Mouse (Mus musculus) limb, embryonic 11.5 days (tissue): ENCODE measurements at regions not wholly inside any gene's neighbourhood (a gene's known extent, or its start where the extent isn't known, plus 50 kb on each side); places are given as distances from the start of the nearest gene placed in this dataset.

Experiments
- ATAC-seq: fragments of 200-750 bp; cut with Nextera tagmentation; 2 replicates; pipeline ENCODE4 v1.8.0; 2017; ENCODE audit warnings: low read depth; ENCODE audit not compliant: insufficient number of reproducible peaks, low FRiP score, low TSS enrichment
- DNase-seq: peaks from one replicate; pipeline ENCODE4 v3.0.0-alpha.2; 2015; ENCODE audit warnings: low spot score
- H3K27ac ChIP-seq: fragments of 300-500 bp; sonication (generic); replicated peaks from 2 replicates; pipeline ENCODE4 v1.5.1; 2014; ENCODE audit warnings: low read depth, mild to moderate bottlenecking, low read length
- H3K27me3 ChIP-seq: fragments of 300-500 bp; sonication (generic); 2 replicates; pipeline ENCODE4 v1.6.1; 2014; ENCODE audit warnings: mild to moderate bottlenecking, low read length, mixed read lengths; ENCODE audit not compliant: control insufficient read depth, insufficient read depth
- H3K36me3 ChIP-seq: fragments of 300-500 bp; sonication (generic); 2 replicates; pipeline ENCODE4 v1.6.1; 2014; ENCODE audit warnings: mild to moderate bottlenecking, low read length, moderate library complexity, mixed read lengths; ENCODE audit not compliant: control insufficient read depth, insufficient read depth
- H3K4me1 ChIP-seq: fragments of 300-500 bp; sonication (generic); 2 replicates; pipeline ENCODE4 v1.6.1; 2014; ENCODE audit warnings: low read length, mixed read lengths; ENCODE audit not compliant: control insufficient read depth, insufficient read depth
- H3K4me2 ChIP-seq: fragments of 300-500 bp; sonication (generic); 2 replicates; pipeline ENCODE4 v1.6.1; 2014; ENCODE audit warnings: low read depth, mild to moderate bottlenecking, moderate library complexity; ENCODE audit not compliant: severe bottlenecking
- H3K4me3 ChIP-seq: fragments of 300-500 bp; sonication (generic); 2 replicates; pipeline ENCODE4 v1.5.1; 2014; ENCODE audit warnings: low read depth, low read length
- H3K9ac ChIP-seq: fragments of 300-500 bp; sonication (generic); 2 replicates; pipeline ENCODE4 v1.6.1; 2014; ENCODE audit warnings: mild to moderate bottlenecking, low read length
- H3K9me3 ChIP-seq: fragments of 300-500 bp; sonication (generic); 2 replicates; pipeline ENCODE4 v1.6.1; 2016; ENCODE audit warnings: low read length; ENCODE audit not compliant: control insufficient read depth
- WGBS: fragments of 180-500 bp; shearing (Covaris S2); extraction: QIAGEN DNeasy Blood & Tissue Kit; methylation state at CpG from one replicate; pipeline ENCODE4 v1.1.7; 2014; 5-methylcytosine and 5-hydroxymethylcytosine counted together

GRCm38 (mm10) chr12:58557261-58557660 is 288.2 kb upstream of the Clec14a start:
- no peak for ATAC-seq

GRCm38 (mm10) chr12:58556741-58557140 is 287.7 kb upstream of the Clec14a start:
- Histone ChIP-seq H3K4me1 (no peaks in the 10 kb centered on the region), H3K4me2 (no peak overlapping the region), H3K4me3 (no peak overlapping the region), H3K27ac (no peak overlapping the region), H3K27me3 (no peaks in the 10 kb centered on the region), H3K9me3 (no peaks in the 10 kb centered on the region), H3K36me3 (no peaks in the 10 kb centered on the region), H3K9ac (no peak overlapping the region)
- ATAC-seq, result no peak
- 77% methylated on average over 4 of the region's 4 CpGs for WGBS
- no peak for DNase-seq

More at GRCm38 (mm10) chr12:58557261-58557660, 288.2 kb upstream of the Clec14a start:
- WGBS, result 79% methylated on average over 4 of the region's 4 CpGs
- Histone ChIP-seq H3K4me2 (no peak overlapping the region), H3K4me1 (no peaks in the 10 kb centered on the region), H3K4me3 (no peak overlapping the region), H3K36me3 (no peaks in the 10 kb centered on the region), H3K9ac (no peak overlapping the region), H3K27ac (no peak overlapping the region), H3K9me3 (no peaks in the 10 kb centered on the region), H3K27me3 (no peaks in the 10 kb centered on the region)
- no peak for DNase-seq

- H3K36me3 ChIP-seq, result no peaks in the 10 kb centered on the region
- no peak overlapping the region for H3K9ac ChIP-seq
- H3K4me3 ChIP-seq, result no peak overlapping the region
- H3K27me3 ChIP-seq, result no peaks in the 10 kb centered on the region
- ATAC-seq, result no peak
- no peak overlapping the region for H3K4me2 ChIP-seq
- no peaks in the 10 kb centered on the region for H3K4me1 ChIP-seq
- H3K27ac ChIP-seq, result no peak overlapping the region
- WGBS, result 92% methylated on average over 1 of the region's 1 CpGs
- DNase-seq, result no peak
- H3K9me3 ChIP-seq, result no peaks in the 10 kb centered on the region
These were observed 287.0 kb upstream of the Clec14a start for GRCm38 (mm10) chr12:58556060-58556459.

GRCm38 (mm10) chr12:58550859-58551761 is 282.0 kb upstream of the Clec14a start:
- Histone ChIP-seq H3K36me3 (no peaks in the 10 kb centered on the region), H3K4me2 (no peak overlapping the region), H3K4me1 (no peaks in the 10 kb centered on the region), H3K27ac (no peak overlapping the region), H3K27me3 (no peaks in the 10 kb centered on the region), H3K4me3 (no peak overlapping the region), H3K9ac (no peak overlapping the region), H3K9me3 (no peaks in the 10 kb centered on the region)
- 40% methylated on average over 9 of the region's 9 CpGs for WGBS
- no peak for DNase-seq
- ATAC-seq, result peak; percentile 80

- 89% methylated on average over 4 of the region's 4 CpGs for WGBS
- no peak for ATAC-seq
These were observed 276.9 kb upstream of the Clec14a start for GRCm38 (mm10) chr12:58545832-58546538.

GRCm38 (mm10) chr12:58544862-58545261 is 275.8 kb upstream of the Clec14a start:
- Histone ChIP-seq H3K4me3 (no peak overlapping the region), H3K27me3 (no peaks in the 10 kb centered on the region), H3K27ac (no peak overlapping the region), H3K4me2 (no peak overlapping the region), H3K36me3 (no peaks in the 10 kb centered on the region), H3K9me3 (no peaks in the 10 kb centered on the region), H3K4me1 (no peaks in the 10 kb centered on the region), H3K9ac (no peak overlapping the region)
- no peak for DNase-seq
- WGBS, result 89% methylated on average over 4 of the region's 4 CpGs
- ATAC-seq, result no peak

More at GRCm38 (mm10) chr12:58545832-58546538, 276.9 kb upstream of the Clec14a start:
- Histone ChIP-seq H3K4me2 (no peak overlapping the region), H3K27me3 (no peaks in the 10 kb centered on the region), H3K36me3 (no peaks in the 10 kb centered on the region), H3K4me3 (no peak overlapping the region), H3K27ac (no peak overlapping the region), H3K9me3 (no peaks in the 10 kb centered on the region), H3K4me1 (no peaks in the 10 kb centered on the region), H3K9ac (no peak overlapping the region)
- DNase-seq, result no peak

GRCm38 (mm10) chr12:58538305-58538719 is 269.2 kb upstream of the Clec14a start:
- no peaks in the 10 kb centered on the region for H3K9me3 ChIP-seq
- H3K27me3 ChIP-seq, result no peaks in the 10 kb centered on the region
- 71% methylated on average over 5 of the region's 5 CpGs for WGBS
- no peaks in the 10 kb centered on the region for H3K36me3 ChIP-seq
- no peak overlapping the region for H3K4me2 ChIP-seq
- H3K4me3 ChIP-seq, result no peak overlapping the region
- H3K4me1 ChIP-seq, result no peaks in the 10 kb centered on the region
- ATAC-seq (no peak), DNase-seq (no peak)
- H3K9ac ChIP-seq, result no peak overlapping the region
- no peak overlapping the region for H3K27ac ChIP-seq

- Histone ChIP-seq H3K27me3 (no peaks in the 10 kb centered on the region), H3K4me1 (no peaks in the 10 kb centered on the region), H3K36me3 (no peaks in the 10 kb centered on the region), H3K27ac (no peak overlapping the region), H3K4me2 (no peak overlapping the region), H3K9me3 (no peaks in the 10 kb centered on the region), H3K9ac (no peak overlapping the region), H3K4me3 (no peak overlapping the region)
- WGBS, result 54% methylated on average over 7 of the region's 8 CpGs
- ATAC-seq, result no peak
- DNase-seq, result no peak
These were observed 268.7 kb upstream of the Clec14a start for GRCm38 (mm10) chr12:58537833-58538232.
